Mouse (Mus musculus) left cerebral cortex, postnatal 10 days (tissue): ENCODE results near the gene Spg11. TPM values are rescaled to one million over a fixed set of nuclear protein-coding genes. Genes with fewer than 3 reads are reported as not detected.
"Not testable (repeated sequence)": the region's sequence is repeated elsewhere in the genome, so short reads cannot be mapped to it uniquely, and the experiment has no call there.

Experiments
- DNase-seq, 2 experiments: peaks; one replicate each; pipeline ENCODE4 v3.0.0; 2021 to 2022; ENCODE audit warnings: low spot score in 2 of 2, mixed read lengths in 1 of 2; ENCODE audit errors: extremely low spot score in 1 of 2
- intact Hi-C: fragments of 180-260 bp; cut with DNase I; formaldehyde crosslinking; loops from one replicate; pipeline ENCODE4 v1.15.1; 2025
- total RNA-seq, 2 experiments: library from RNA; stranded (reverse); gene quantifications; 2 replicates each; pipeline ENCODE4 v1.2.3; 2021

The Spg11 gene
- total RNA-seq, 2 experiments from 2014 or later = 19.8 to 20.4 TPM

DNA sequence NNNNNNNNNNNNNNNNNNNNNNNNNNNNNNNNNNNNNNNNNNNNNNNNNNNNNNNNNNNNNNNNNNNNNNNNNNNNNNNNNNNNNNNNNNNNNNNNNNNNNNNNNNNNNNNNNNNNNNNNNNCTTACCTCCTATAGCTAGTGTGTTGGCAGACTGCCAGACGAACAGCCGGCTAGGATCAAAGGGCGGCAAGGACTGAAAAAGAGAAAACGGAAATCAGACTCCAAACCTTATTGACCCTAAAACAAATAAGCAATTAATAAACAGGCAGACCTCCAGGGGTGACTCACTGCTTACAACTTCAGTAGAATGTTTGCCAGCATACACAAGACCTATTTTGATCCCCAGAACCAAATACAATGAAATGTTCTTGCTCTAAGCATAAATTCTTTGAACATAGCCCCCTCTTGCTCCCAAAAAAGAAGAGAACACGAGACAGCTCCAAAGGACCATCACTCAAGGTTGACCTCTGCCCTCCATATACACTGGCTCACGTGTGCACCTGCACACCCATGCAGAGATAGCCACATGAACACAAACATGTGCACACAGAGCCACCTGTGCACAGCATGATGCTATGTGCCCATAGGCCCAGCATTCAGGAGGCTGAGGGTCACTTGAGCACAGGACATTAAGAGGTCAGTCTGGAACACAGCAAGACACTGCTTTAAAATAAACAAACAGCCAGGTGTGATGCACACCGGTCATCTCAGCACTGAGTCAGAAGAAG is 36.3 kb downstream of the Spg11 start:
- DNase-seq = peak in 1 of 2 experiments; percentile 75
- intact Hi-C loops = no loop called here

DNA sequence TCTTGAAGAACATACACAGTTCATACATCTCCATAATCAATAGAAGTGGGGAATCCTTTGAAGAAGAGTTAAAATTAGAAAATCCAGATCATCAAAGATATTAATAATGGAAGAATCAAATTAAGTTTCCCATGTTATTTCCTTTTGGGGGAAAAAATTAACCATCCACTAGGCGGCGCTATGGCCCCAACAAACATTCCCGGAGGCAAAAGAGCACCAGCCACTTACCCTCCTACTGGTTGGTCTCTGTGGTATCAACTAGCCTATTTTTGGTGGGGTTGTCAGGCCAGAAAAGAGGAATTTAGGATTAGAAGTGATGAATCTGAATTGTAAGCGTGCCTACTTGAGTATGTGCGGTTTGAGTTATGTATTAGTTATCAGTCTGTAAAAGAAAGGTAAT is 48.3 kb downstream of the Spg11 start:
- peak in 1 of 2 experiments; percentile 44 for DNase-seq
- intact Hi-C loops = loop anchor here (5.0 kb wide), 1 partner anchor 87 kb away; no protein-coding TSS in a partner anchor

DNA sequence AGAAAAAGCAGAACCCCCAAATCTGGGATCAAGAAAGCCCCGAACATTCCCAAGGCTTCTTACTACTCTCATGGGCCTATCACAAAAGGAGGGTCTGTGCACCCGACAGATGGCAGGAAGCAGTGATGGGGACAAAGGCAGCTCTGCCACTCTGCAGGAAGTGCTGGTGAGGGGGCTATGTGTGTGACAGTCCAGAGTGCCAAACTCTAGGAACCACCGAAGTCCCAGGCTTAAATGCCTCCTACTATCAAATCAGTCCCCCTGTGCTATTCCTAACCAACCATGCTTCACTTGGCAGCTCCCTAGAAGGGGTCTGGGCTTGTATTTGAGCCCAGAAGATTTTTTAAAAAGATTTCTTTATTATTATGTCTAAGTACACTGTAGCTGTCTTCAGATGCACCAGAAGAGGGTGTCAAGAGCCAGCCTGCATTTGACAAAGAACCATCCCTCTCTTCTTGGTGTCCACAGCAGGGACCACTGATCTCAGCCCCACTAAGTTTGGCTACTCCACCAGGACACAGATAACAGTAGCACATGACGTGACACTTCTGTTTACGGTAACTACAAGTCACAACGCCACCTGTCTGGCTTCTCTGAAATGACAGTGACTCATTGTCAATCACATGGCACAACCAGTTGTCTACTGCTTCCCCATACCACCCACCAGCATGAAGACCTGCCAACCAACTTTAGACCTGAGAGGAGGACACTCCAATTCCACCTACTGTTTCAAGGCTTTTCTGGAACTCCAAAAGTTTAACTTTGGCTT is 48.9 kb downstream of the Spg11 start:
- intact Hi-C loops = no loop called here
- DNase-seq = no peak

DNA sequence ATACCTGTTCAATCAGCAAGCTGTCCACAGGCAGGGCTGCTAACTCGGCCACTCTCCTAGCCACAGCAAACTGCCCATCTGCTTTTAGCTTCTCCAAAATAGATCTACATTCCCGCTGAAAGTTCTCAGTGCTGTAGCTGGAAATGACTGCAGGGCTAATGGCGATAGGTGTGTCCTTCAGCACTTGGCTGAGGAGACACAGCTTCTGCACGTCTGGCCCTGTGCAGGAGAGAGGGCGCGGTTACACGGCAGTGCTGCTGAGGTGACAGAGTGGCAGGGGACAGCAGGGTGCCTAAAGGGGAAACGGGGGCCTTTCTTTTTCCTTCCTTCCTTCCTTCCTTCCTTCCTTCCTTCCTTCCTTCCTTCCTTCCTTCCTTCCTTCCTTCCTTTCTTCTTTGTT is 51.9 kb downstream of the Spg11 start:
- no peak for DNase-seq
- intact Hi-C loops = no loop called here

DNA sequence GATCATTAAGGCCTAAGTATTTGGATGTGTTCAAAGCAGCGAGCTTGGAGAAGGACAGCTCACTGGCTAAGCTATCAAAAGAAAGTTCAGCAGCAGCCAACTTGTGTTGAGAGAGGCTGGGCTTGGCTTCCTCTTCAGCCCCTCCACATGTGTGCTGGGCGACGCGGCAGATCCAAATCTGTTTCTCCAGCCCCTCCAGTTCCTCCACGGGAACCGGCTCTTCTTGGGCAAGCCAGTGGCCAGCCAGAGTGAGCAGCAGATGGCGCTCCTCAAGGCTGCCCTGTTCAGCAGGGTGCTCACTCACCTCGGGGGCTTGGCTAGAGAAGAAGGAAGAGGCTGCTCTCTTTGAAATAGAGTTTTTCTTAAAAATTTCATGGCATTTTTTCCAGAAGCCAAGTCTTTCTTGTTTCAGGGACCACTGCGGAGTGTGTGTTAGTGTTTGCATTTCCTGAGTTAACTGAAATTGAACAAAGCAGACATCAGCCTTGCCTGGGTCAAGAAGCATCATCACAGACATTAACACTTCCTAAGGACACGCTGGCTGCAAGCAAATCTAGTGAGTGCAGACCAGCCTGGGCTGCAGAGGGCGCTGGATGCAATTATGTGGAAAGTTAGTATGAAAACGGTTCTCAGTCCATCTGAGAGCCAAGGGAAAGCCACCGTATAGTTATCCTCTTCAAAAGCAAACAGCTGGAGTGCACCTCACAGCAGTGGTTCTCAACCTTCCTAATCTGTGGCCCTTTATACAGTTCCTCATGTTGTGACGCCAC is 52.8 kb downstream of the Spg11 start:
- intact Hi-C loops = no loop called here
- peak in 1 of 2 experiments; percentile 68 for DNase-seq

DNA sequence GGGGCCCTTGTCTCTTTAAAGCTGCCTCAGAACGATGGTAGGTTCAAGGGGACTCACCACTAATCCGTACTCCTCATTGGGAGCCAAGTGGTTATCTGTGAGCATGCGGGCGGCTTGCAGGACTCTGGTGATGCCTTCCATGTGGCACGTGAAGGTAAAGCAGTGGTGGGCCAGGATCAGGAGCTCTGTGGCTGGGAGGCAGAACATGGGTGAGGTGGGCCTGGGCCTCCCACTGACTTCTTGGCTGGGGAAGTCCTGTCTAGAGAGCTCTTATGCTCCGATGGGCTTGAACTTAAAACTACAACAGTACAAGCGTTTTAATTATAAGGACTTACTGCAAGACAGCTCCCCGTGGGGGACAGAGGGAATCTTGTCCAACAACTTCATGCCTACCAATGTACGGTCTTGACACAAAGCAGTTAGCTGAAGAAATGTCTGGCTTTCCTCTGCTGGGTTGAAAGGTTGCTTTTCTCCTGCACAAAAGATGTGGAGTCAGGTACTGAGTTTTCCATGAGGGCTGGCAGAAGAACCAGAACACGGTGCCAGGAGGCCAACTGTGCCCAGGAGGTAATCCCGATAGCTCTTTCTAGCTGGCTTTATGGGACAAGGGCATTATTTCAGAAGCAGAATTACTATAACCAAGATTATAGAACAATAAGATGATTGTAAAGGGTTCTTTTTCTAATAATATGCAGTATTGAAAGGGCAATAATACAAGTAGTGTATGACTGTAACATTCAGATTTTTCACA is 58.6 kb downstream of the Spg11 start:
- DNase-seq = no peak
- intact Hi-C loops = no loop called here

DNA sequence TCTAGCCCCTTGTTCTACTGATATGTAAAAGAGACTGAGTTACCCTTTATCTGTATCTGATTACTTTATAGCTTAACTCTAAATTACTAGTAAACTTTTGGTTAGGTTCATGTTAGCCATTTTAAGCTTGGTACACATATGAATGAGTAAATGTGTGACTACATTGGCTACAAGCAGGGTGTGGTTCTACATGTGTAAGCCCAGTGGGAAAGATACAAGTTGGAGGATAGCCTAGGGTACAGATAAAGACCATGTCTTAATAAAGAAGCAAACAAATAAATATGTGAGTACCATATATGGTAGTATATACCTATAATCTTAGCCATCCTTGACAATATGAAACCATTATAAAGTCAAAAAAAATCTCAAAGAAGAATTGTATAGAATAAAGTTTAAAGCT is 74.3 kb downstream of the Spg11 start:
- intact Hi-C loops = no loop called here
- no peak for DNase-seq

DNA sequence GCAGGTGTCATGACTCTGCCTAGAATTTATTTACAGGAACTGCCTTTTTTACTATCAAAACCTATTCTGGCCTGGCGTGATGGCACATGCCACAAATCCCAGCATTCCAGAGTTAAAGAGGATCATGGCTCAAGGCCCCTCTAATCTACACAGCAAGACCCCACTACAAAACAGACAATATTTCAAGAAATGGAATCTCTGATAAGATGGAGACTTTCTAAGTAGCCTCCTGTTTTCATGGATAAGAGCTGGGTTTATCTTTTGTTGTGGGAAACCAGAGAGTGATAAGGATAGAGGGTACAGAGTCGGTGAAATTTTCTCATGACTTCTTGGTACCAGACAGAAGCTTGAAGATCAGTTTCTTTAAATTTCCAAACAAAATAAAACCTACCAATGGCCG is 82.1 kb downstream of the Spg11 start:
- DNase-seq = no peak

DNA sequence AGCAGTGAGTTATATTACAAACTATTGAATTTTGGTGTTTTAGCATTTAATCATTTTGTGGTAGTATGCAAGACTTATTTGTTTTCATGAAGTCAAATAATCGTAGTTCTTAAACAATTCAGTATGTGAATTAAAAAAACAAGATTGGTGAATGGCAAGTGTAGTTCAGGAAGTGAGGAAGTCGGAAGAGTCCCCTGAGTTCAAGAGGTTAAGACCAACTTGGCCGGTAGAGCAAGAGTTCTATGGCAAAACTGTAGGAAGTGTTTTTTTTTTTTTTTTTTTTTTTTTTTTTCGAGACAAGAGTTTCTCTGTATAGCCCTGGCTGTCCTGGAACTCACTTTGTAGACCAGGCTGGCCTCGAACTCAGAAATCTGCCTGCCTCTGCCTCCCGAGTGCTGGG is 86.2 kb downstream of the Spg11 start:
- intact Hi-C loops = no loop called here
- DNase-seq = no peak

More for the DNA sequence above, 82.1 kb downstream of the Spg11 start:
- intact Hi-C loops = no loop called here

DNA sequence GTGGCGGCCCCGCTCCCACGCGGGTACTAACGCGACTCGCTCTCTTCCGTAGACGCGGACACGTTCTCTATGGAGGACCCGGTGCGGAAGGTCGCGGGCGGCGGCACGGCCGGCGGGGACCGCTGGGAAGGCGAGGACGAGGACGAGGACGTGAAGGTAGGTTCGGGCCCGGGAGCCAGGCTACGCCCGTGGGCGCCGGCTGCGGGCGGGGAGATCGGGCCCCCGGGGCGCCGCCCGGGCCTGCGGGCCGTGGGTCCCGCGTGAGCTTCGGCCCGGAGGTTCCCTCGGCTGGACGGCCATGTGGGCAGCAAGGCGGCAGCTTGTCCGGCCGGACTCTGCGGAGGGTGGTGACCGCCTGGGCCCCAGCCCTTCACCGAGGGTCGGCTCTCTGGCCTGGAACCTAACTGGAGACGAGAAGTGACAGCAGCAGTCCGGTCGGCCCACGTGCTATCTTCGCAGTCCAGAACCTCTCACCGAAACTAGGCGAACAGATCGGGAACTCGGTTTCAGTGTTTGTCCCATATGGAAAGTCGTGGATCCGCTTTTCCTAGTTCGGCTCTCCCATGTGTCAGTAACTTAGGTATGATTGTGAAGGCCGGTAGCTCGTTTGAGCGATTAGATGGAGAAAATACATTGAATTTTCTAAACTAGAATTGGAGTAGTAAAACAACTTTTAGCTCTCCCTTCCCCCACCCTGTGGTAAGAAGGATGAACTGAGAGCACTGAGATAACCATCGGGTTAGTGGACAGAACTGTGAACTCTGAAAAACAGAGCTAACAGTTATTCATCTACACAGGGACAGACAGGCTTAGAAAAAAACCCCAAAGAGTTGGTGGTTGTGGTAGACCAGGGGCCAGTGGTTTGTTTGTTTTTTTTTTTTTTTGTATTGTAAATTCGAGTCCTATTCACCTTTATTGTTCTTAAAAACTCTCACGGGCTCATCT is 89.2 kb downstream of the Spg11 start:
- intact Hi-C loops = no loop called here
- DNase-seq = peak; percentile 16 to 62

DNA sequence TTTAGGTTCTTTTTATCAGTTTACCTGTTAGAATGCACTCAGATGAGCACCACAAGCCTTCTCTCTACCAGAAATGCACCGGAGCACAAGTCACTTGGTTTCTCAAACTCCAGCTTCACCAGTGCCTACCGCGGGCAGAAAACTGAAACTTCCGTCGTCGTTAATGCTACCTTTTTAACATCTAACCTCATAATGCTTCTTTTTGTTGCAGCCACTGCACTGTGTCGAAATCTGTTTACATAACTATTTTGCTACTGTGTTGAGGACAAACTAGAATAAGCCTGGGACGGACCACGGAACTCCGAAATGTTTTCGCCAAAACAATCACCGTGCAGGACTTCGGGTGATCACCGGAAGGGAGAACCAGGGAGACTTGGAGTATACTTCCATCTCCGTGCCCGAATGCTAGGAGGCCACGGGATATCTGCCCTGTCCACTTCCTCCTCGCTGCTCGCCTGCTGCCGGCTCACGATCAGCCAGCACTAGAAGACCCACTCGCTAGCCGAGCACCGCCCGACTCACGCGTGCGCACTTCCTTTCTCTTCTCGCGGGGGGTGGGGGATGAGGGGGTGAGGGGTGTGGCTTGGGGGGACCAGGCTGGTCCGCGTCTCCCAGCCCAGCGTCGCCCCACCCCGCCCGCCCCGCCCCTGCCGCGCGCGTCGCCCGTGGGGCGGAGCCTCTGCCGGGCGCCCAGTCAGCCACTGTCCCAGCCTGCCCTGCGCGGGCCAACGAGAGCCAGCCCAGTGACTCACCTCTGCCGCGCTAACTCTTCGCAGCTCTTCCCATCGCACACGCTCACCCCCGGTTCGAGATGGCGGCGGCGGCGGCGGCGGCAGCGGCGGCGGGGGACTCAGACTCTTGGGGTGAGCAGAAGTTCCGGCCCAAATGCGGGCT is 90.1 kb downstream of the Spg11 start, which contains the start of gene Eif3j1:
Eif3j1 (plus strand) TSS at position 685 of the 894 bp plus-strand sequence.
- intact Hi-C loops = no loop called here

DNA sequence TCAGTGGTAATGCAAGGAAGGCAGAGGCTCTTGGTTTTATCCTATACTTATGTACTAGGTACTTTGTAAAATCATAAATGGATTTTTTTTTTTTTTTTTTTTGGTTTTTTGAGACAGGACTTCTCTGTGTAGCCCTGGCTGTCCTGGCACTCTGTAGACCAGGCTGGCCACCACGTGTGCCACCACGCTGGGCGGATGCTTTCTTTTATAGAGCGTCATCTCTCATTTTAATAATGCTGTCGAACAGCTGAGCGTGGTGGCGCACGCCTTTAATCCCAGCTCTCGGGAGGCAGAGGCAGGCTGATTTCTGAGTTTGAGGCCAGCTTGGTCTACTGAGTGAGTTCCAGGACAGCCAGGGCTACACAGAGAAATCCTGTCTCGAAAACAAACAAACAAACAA is 91.1 kb downstream of the Spg11 start:
- intact Hi-C loops, DNase-seq: not testable (repeated sequence)

More for the DNA sequence above, 90.1 kb downstream of the Spg11 start, which contains the start of gene Eif3j1:
- DNase-seq = peak; percentile 76 to 93

DNA sequence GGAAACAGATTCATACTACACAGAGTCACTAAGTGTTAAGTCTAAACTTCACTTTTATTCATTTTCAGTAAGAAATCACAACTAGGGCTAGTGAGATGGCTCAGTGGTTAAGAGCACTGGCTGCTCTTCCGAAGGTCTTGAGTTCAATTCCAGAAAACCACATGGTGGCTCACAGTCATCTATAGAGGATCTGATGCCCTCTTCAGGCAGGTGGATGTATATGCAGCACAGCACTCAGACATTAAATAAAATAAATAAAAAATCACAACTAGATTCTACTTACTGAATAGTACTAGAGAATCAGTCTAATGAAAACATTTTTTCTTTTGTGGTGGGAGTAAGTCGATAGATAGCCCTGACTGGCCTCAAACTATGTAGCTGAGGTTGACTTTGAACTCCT is 95.9 kb downstream of the Spg11 start:
- intact Hi-C loops = no loop called here
- no peak for DNase-seq

DNA sequence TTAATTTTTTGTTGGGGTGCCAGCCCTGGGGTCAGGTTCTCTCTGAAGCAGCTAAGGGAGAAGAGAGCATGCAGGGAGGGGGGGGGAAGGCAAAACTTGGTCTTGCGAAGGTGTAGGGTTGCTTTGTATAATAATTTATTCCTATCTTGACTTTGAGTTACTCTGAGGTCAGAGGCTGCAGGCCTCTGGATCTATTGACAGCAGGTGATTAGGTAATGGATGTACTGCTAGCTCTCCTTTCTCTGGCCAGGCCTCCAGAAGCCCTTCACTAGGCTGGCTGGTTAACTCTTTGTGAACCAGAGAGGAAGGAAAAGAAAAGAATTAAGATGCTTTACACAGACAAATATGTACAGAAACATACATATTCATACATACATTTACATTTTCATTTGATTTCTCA is 99.5 kb downstream of the Spg11 start:
- intact Hi-C loops = no loop called here
- DNase-seq = no peak

DNA sequence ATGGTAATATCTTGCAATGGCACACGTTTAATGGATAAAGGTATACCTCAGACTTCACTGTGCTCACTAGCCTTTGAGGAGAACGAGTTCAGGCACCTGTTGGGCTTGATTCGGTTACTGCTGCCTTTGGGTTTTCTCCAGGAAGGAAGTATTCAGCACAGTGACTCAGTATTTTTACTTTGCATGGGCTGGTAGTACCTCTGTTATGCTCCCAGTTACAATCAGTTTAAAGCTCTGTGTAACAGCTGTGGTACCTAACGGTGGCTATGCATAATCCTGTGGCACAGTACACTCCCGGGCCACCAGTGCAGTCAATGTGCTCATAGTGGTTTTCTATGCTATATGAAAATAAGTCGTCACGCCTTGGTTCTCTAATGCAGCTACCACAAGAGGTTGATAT is 106.7 kb downstream of the Spg11 start:
- DNase-seq = no peak
- intact Hi-C loops = no loop called here

DNA sequence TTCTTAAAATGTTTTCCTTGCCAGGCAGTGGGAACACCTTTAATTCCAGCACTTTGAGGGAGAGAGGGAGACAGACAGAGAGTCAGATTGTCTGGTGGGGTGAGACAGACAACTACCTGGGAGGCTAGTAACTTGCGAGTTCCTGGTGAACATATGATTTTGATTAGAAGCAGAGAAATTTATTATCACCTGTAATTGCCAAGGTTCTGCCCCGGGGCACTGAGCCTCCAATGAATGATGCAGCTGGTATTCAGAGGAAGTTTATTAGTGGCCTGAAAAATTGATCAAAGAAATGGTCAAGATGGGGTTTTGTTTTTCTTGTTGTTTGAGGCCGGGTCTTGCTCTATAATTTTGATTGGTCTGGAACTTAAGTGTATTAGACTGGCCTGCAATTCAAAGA is 109.4 kb downstream of the Spg11 start:
- no peak for DNase-seq
- intact Hi-C loops = no loop called here
